Mouse (Mus musculus) kidney, embryonic 16.5 days (tissue): ENCODE measurements around the gene Ube3a. TPM values are rescaled to one million over a fixed set of nuclear protein-coding genes. Genes with fewer than 3 reads are reported as not detected.

Experiments
- ATAC-seq: fragments of 200-750 bp; cut with Nextera tagmentation; 2 replicates; pipeline ENCODE4 v1.8.0; 2017; ENCODE audit warnings: moderate TSS enrichment; ENCODE audit not compliant: low FRiP score, low TSS enrichment
- H3K27ac ChIP-seq: fragments of 300-500 bp; sonication (generic); 2 replicates; pipeline ENCODE4 v1.5.1; 2014; ENCODE audit warnings: low read length
- H3K27me3 ChIP-seq: fragments of 300-500 bp; sonication (generic); 2 replicates; pipeline ENCODE4 v1.6.1; 2014; ENCODE audit warnings: low read length, control low read depth, mixed read lengths; ENCODE audit not compliant: insufficient read depth
- H3K36me3 ChIP-seq: fragments of 300-500 bp; sonication (generic); 2 replicates; pipeline ENCODE4 v1.6.1; 2014; ENCODE audit warnings: low read length, control low read depth, mixed read lengths; ENCODE audit not compliant: insufficient read depth
- H3K4me1 ChIP-seq: fragments of 300-500 bp; sonication (generic); 2 replicates; pipeline ENCODE4 v1.6.1; 2014; ENCODE audit warnings: low read length, control low read depth, mixed read lengths; ENCODE audit not compliant: insufficient read depth
- H3K4me2 ChIP-seq: fragments of 300-500 bp; sonication (generic); replicated peaks from 2 replicates; pipeline ENCODE4 v1.6.1; 2014; ENCODE audit warnings: low read depth, low read length
- H3K4me3 ChIP-seq: fragments of 300-500 bp; sonication (generic); 2 replicates; pipeline ENCODE4 v1.5.1; 2014; ENCODE audit warnings: mild to moderate bottlenecking, low read length
- H3K9ac ChIP-seq: fragments of 300-500 bp; sonication (generic); replicated peaks from 2 replicates; pipeline ENCODE4 v1.6.1; 2014; ENCODE audit warnings: low read length
- H3K9me3 ChIP-seq: fragments of 300-500 bp; sonication (generic); 2 replicates; pipeline ENCODE4 v1.6.1; 2016; ENCODE audit warnings: low read length, control low read depth
- WGBS: fragments of 180-500 bp; shearing (Covaris S2); extraction: QIAGEN DNeasy Blood & Tissue Kit; methylation state at CpG from one replicate; pipeline ENCODE4 v1.1.7; 2014; 5-methylcytosine and 5-hydroxymethylcytosine counted together
- polyA plus RNA-seq: library from polyadenylated mRNA; unstranded; fragments of >200 nt; fragmentation: Nextera tagmentation; extraction: Ambion mirVana; gene quantifications from 2 replicates; pipeline ENCODE4 v1.2.1, GENCODE M21; 2015

Gene Ube3a
- polyA plus RNA-seq = 112 and 129 TPM in 2 replicates

GRCm38 (mm10) chr7:59228045-59228865, at the start of gene Ube3a:
TSS of gene Ube3a (plus strand) at chr7:59228750.
- Histone ChIP-seq H3K4me2 (peak within 1 kb of the TSS; percentile 81), H3K9ac (peak within 1 kb of the TSS; percentile 99), H3K27ac (peak within 1 kb of the TSS; percentile 99), H3K36me3 (no peaks in the 10 kb centered on the region), H3K4me1 (peaks cover 14% of the 10 kb centered on the region), H3K9me3 (no peaks in the 10 kb centered on the region), H3K4me3 (peak within 1 kb of the TSS; percentile 99), H3K27me3 (no peaks in the 10 kb centered on the region)
- under 1% methylated on average over 50 of the region's 50 CpGs for WGBS
- ATAC-seq = peak; percentile 99

GRCm38 (mm10) chr7:59192831-59193230, 35.7 kb upstream of the Ube3a start:
- no peak overlapping the region for H3K9ac ChIP-seq
- H3K27ac ChIP-seq = no peak overlapping the region
- no peaks in the 10 kb centered on the region for H3K27me3 ChIP-seq
- H3K9me3 ChIP-seq = no peaks in the 10 kb centered on the region
- H3K4me3 ChIP-seq = no peak overlapping the region
- H3K36me3 ChIP-seq = no peaks in the 10 kb centered on the region
- no peaks in the 10 kb centered on the region for H3K4me1 ChIP-seq
- no peak for ATAC-seq
- H3K4me2 ChIP-seq = no peak overlapping the region

GRCm38 (mm10) chr7:59214911-59215310, 13.6 kb upstream of the Ube3a start:
- Histone ChIP-seq H3K9ac (no peak overlapping the region), H3K9me3 (peaks cover 17% of the 10 kb centered on the region), H3K4me2 (no peak overlapping the region), H3K4me3 (no peak overlapping the region), H3K27me3 (no peaks in the 10 kb centered on the region), H3K36me3 (no peaks in the 10 kb centered on the region), H3K4me1 (no peaks in the 10 kb centered on the region), H3K27ac (no peak overlapping the region)
- ATAC-seq = no peak
- WGBS = 72% methylated on average over 1 of the region's 1 CpGs

GRCm38 (mm10) chr7:59221244-59221643, 7.3 kb upstream of the Ube3a start:
- H3K27me3 ChIP-seq = no peaks in the 10 kb centered on the region
- H3K9me3 ChIP-seq = no peaks in the 10 kb centered on the region
- H3K4me2 ChIP-seq = no peak overlapping the region
- no peaks in the 10 kb centered on the region for H3K4me1 ChIP-seq
- ATAC-seq = no peak
- H3K4me3 ChIP-seq = no peak overlapping the region
- H3K27ac ChIP-seq = no peak overlapping the region
- 96% methylated on average over 1 of the region's 1 CpGs for WGBS
- H3K9ac ChIP-seq = no peak overlapping the region
- H3K36me3 ChIP-seq = no peaks in the 10 kb centered on the region

- Histone ChIP-seq H3K9me3 (no peaks in the 10 kb centered on the region), H3K27me3 (no peaks in the 10 kb centered on the region), H3K4me1 (peaks cover 14% of the 10 kb centered on the region), H3K9ac (peak overlapping the region; percentile 99), H3K27ac (peak overlapping the region; percentile 99), H3K4me2 (peak overlapping the region; percentile 81; the same call in 1 of the 2 replicates), H3K36me3 (no peaks in the 10 kb centered on the region), H3K4me3 (peak overlapping the region; percentile 99)
- ATAC-seq = peak; percentile 84
- under 1% methylated on average over 38 of the region's 39 CpGs for WGBS
Measured at GRCm38 (mm10) chr7:59228866-59229182, 274 bp downstream of the Ube3a start.

GRCm38 (mm10) chr7:59229183-59229911, 797 bp downstream of the Ube3a start:
- Histone ChIP-seq H3K4me2 (peak overlapping the region; percentile 81), H3K9ac (peak overlapping the region; percentile 99), H3K4me1 (peaks cover 14% of the 10 kb centered on the region), H3K27me3 (no peaks in the 10 kb centered on the region), H3K27ac (peak overlapping the region; percentile 99), H3K9me3 (no peaks in the 10 kb centered on the region), H3K36me3 (no peaks in the 10 kb centered on the region), H3K4me3 (peak overlapping the region; percentile 99)
- WGBS = 0% methylated on average over 51 of the region's 52 CpGs
- peak; percentile 78 for ATAC-seq

GRCm38 (mm10) chr7:59230304-59230703, 1.8 kb downstream of the Ube3a start:
- Histone ChIP-seq H3K9me3 (no peaks in the 10 kb centered on the region), H3K4me2 (peak overlapping the region; percentile 81), H3K27ac (no peak overlapping the region), H3K36me3 (no peaks in the 10 kb centered on the region), H3K27me3 (no peaks in the 10 kb centered on the region), H3K9ac (no peak overlapping the region), H3K4me1 (peaks cover 14% of the 10 kb centered on the region), H3K4me3 (peak overlapping the region; percentile 99)
- 46% methylated on average over 4 of the region's 4 CpGs for WGBS
- no peak for ATAC-seq

GRCm38 (mm10) chr7:59230768-59231167, 2.2 kb downstream of the Ube3a start:
- H3K36me3 ChIP-seq = no peaks in the 10 kb centered on the region
- peaks cover 14% of the 10 kb centered on the region for H3K4me1 ChIP-seq
- WGBS = 73% methylated on average over 5 of the region's 5 CpGs
- H3K9me3 ChIP-seq = no peaks in the 10 kb centered on the region
- no peak for ATAC-seq
- no peak overlapping the region for H3K27ac ChIP-seq
- H3K4me2 ChIP-seq = peak overlapping the region; percentile 43
- no peaks in the 10 kb centered on the region for H3K27me3 ChIP-seq
- peak overlapping the region; percentile 16; the same call in 1 of the 2 replicates for H3K4me3 ChIP-seq
- H3K9ac ChIP-seq = no peak overlapping the region

- H3K9ac ChIP-seq = no peak overlapping the region
- ATAC-seq = no peak
- no peak overlapping the region for H3K4me2 ChIP-seq
- no peak overlapping the region for H3K4me3 ChIP-seq
- H3K9me3 ChIP-seq = no peaks in the 10 kb centered on the region
- no peaks in the 10 kb centered on the region for H3K36me3 ChIP-seq
- H3K27me3 ChIP-seq = no peaks in the 10 kb centered on the region
- H3K27ac ChIP-seq = no peak overlapping the region
- H3K4me1 ChIP-seq = peaks cover 14% of the 10 kb centered on the region
- WGBS = 75% methylated on average over 1 of the region's 1 CpGs
Measured at GRCm38 (mm10) chr7:59231960-59232359, 3.4 kb downstream of the Ube3a start.
